Mouse (Mus musculus) MEL (cell line): ENCODE results near the gene Ski. TPM values are rescaled to one million over a fixed set of nuclear protein-coding genes. Genes with fewer than 3 reads are reported as not detected.

Experiments used
- DNase-seq: peaks from one replicate; pipeline ENCODE4 v3.0.0; 2011; ENCODE audit warnings: low read depth, low spot score
- H3K27ac ChIP-seq: 2 replicates; pipeline ENCODE4 v1.5.1; 2012; ENCODE audit warnings: low read depth, mild to moderate bottlenecking, control low read depth, low read length, moderate library complexity; ENCODE audit not compliant: control insufficient read depth
- H3K27me3 ChIP-seq, 2 experiments: fragments of 150-350 bp in 1 of 2; sonication (generic) in 1 of 2; 2 replicates each; pipeline ENCODE4 v1.6.1; 2012; ENCODE audit warnings: low read length in 2 of 2, mild to moderate bottlenecking in 2 of 2, improper control_type of control experiment in 1 of 2, moderate library complexity in 1 of 2; ENCODE audit not compliant: insufficient read depth in 2 of 2, control insufficient read depth in 1 of 2
- H3K36me3 ChIP-seq, 2 experiments: 2 replicates each; pipeline ENCODE4 v1.6.1; 2012 to 2014; ENCODE audit warnings: low read length in 2 of 2, improper control_type of control experiment in 1 of 2, inconsistent platforms in 1 of 2, mild to moderate bottlenecking in 1 of 2; ENCODE audit not compliant: insufficient read depth in 2 of 2, control insufficient read depth in 1 of 2
- H3K4me1 ChIP-seq, 2 experiments: fragments of 150-350 bp in 1 of 2; sonication (generic) in 1 of 2; 2 replicates each; pipeline ENCODE4 v1.6.1; 2012; ENCODE audit warnings: low read length in 2 of 2, improper control_type of control experiment in 1 of 2, mild to moderate bottlenecking in 1 of 2; ENCODE audit not compliant: insufficient read depth in 2 of 2, control insufficient read depth in 1 of 2
- H3K4me3 ChIP-seq, 2 experiments: fragments of 150-350 bp in 1 of 2; sonication (generic) in 1 of 2; 2 replicates each; pipeline ENCODE4 v1.5.1; 2012; ENCODE audit warnings: low read depth in 2 of 2, low read length in 2 of 2, mild to moderate bottlenecking in 2 of 2, moderate library complexity in 2 of 2, control low read depth in 1 of 2, improper control_type of control experiment in 1 of 2; ENCODE audit not compliant: control insufficient read depth in 1 of 2, insufficient read depth in 1 of 2
- H3K79me2 ChIP-seq: 2 replicates; pipeline ENCODE4 v1.6.1; 2012; ENCODE audit warnings: mild to moderate bottlenecking, low read length, moderate library complexity; ENCODE audit not compliant: control insufficient read depth, poor library complexity, insufficient read depth
- H3K9ac ChIP-seq: 2 replicates; pipeline ENCODE4 v1.6.1; 2012; ENCODE audit warnings: low read depth, mild to moderate bottlenecking, control low read depth, low read length, moderate library complexity; ENCODE audit not compliant: control insufficient read depth, poor library complexity, severe bottlenecking
- H3K9me3 ChIP-seq: fragments of 150-350 bp; sonication (generic); replicated peaks from 2 replicates; pipeline ENCODE4 v1.6.1; 2012; ENCODE audit warnings: mild to moderate bottlenecking, low read length, improper control_type of control experiment, moderate library complexity; ENCODE audit not compliant: insufficient read depth
- CHD2 ChIP-seq: IDR thresholded peaks from 2 replicates; pipeline ENCODE4 v1.6.1; 2011; ENCODE audit warnings: low read length, improper control_type of control experiment
- ETS1 ChIP-seq: IDR thresholded peaks from 2 replicates; pipeline ENCODE4 v1.6.1; 2012; ENCODE audit warnings: low read depth, mild to moderate bottlenecking, inconsistent platforms, low read length, improper control_type of control experiment, moderate library complexity
- GABPA ChIP-seq: IDR thresholded peaks from 2 replicates; pipeline ENCODE4 v1.6.1; 2012; ENCODE audit warnings: low read depth, mild to moderate bottlenecking, inconsistent platforms, low read length, improper control_type of control experiment, moderate library complexity
- GATA1 ChIP-seq: IDR thresholded peaks from 2 replicates; pipeline ENCODE4 v1.6.1; 2011; ENCODE audit warnings: low read depth, low read length, improper control_type of control experiment
- KAT2A ChIP-seq: conservative IDR thresholded peaks from 2 replicates; pipeline ENCODE4 v1.6.1; 2012; ENCODE audit warnings: low read depth, low read length, improper control_type of control experiment, inconsistent platforms
- MAFK ChIP-seq: IDR thresholded peaks from 2 replicates; pipeline ENCODE4 v1.6.1; 2011; ENCODE audit warnings: low read depth, mild to moderate bottlenecking, low read length, improper control_type of control experiment, borderline replicate concordance
- MAX ChIP-seq: IDR thresholded peaks from 2 replicates; pipeline ENCODE4 v1.6.1; 2011; ENCODE audit warnings: low read length, improper control_type of control experiment
- MAZ ChIP-seq: IDR thresholded peaks from 2 replicates; pipeline ENCODE4 v1.6.1; 2012; ENCODE audit warnings: low read depth, mild to moderate bottlenecking, inconsistent platforms, low read length, improper control_type of control experiment
- MXI1 ChIP-seq: IDR thresholded peaks from 2 replicates; pipeline ENCODE4 v1.6.1; 2011; ENCODE audit warnings: mild to moderate bottlenecking, low read depth, low read length, improper control_type of control experiment
- MYB ChIP-seq: IDR thresholded peaks from 2 replicates; pipeline ENCODE4 v1.6.1; 2011; ENCODE audit warnings: mild to moderate bottlenecking, low read depth, low read length, improper control_type of control experiment
- MYC ChIP-seq: IDR thresholded peaks from 2 replicates; pipeline ENCODE4 v1.6.1; 2011; ENCODE audit warnings: low read depth, mild to moderate bottlenecking, low read length, improper control_type of control experiment, moderate library complexity
- NRF1 ChIP-seq: IDR thresholded peaks from 2 replicates; pipeline ENCODE4 v1.6.1; 2014; ENCODE audit warnings: low read depth, mild to moderate bottlenecking, inconsistent platforms, low read length, improper control_type of control experiment, moderate library complexity; ENCODE audit not compliant: poor library complexity, insufficient read depth, severe bottlenecking
- POLR2AphosphoS2 ChIP-seq: IDR thresholded peaks from 2 replicates; pipeline ENCODE4 v1.6.1; 2011; ENCODE audit warnings: low read length, improper control_type of control experiment
- POLR2AphosphoS5 ChIP-seq: IDR thresholded peaks from 2 replicates; pipeline ENCODE4 v1.6.1; 2012; ENCODE audit warnings: low read depth, borderline replicate concordance, mild to moderate bottlenecking, inconsistent platforms, low read length, moderate library complexity, mixed read lengths
- RAD21 ChIP-seq: IDR thresholded peaks from 2 replicates; pipeline ENCODE4 v1.6.1; 2011; ENCODE audit warnings: mild to moderate bottlenecking, low read depth, low read length, improper control_type of control experiment
- SMC3 ChIP-seq: IDR thresholded peaks from 2 replicates; pipeline ENCODE4 v1.6.1; 2011; ENCODE audit warnings: low read depth, low read length, improper control_type of control experiment
- TAL1 ChIP-seq: IDR thresholded peaks from 2 replicates; pipeline ENCODE4 v1.6.1; 2012; ENCODE audit warnings: mild to moderate bottlenecking, inconsistent platforms, low read length, moderate library complexity, mixed read lengths
- TBP ChIP-seq: IDR thresholded peaks from 2 replicates; pipeline ENCODE4 v1.8.0; 2011; ENCODE audit warnings: low read depth, low read length, improper control_type of control experiment
- USF1 ChIP-seq: IDR thresholded peaks from 2 replicates; pipeline ENCODE4 v1.6.1; 2014; ENCODE audit warnings: low read depth, mild to moderate bottlenecking, inconsistent platforms, low read length, improper control_type of control experiment, moderate library complexity
- ZC3H11A ChIP-seq: IDR thresholded peaks from 2 replicates; pipeline ENCODE4 v1.6.1; 2012; ENCODE audit warnings: low read depth, mild to moderate bottlenecking, inconsistent platforms, low read length, improper control_type of control experiment
- ZKSCAN1 ChIP-seq: IDR thresholded peaks from 2 replicates; pipeline ENCODE4 v1.6.1; 2012; ENCODE audit warnings: low read depth, mild to moderate bottlenecking, inconsistent platforms, low read length, improper control_type of control experiment, moderate library complexity
- polyA plus RNA-seq, 2 experiments: library from polyadenylated mRNA; stranded (reverse) in 1 of 2; unstranded in 1 of 2; fragments of >175 nt in 1 of 2; fragments of >200 nt in 1 of 2; gene quantifications; 2 replicates each; pipeline versions ENCODE4 v1.2.1 to v1.2.4; 2012; ENCODE audit warnings: low replicate concordance in 2 of 2, low read depth in 1 of 2; ENCODE audit not compliant: insufficient read length in 2 of 2, insufficient read depth in 1 of 2, missing spikeins in 1 of 2
- total RNA-seq: library from RNA; depleted of rRNA; stranded (reverse); fragments of 300-350 nt; gene quantifications from 2 replicates; pipeline ENCODE4 v1.2.3, GENCODE M21; 2012

Ski gene
- total and polyA plus RNA-seq, 3 experiments = 6.9 to 16.1 TPM; not detected in 1

DNA sequence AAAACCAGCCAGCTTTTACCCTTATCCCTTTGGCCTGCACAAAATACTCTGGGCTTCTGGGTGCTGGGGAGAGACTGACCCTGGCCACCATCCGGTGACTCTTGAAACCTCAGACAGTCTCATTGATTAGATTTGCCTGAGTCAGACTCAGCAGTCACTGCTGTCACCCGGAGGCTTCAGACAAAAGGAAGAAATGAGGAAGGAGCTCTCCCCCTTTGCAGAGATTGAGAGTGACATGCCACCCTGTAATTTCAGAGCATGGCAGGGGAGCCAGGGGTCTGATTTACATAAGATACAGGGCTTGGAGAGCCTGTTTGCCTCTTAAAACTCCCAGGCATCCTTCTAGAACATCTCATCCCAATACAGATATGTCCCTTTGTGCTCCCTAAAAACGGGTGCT lies 89.2 kb downstream of the Ski start:
- H3K4me3 ChIP-seq = no peak overlapping the region
- H3K9ac ChIP-seq = no peak overlapping the region
- no peaks in the 10 kb centered on the region for H3K4me1 ChIP-seq
- no peak overlapping the region for H3K27ac ChIP-seq
- H3K9me3 ChIP-seq = no peaks in the 10 kb centered on the region
- H3K79me2 ChIP-seq = no peaks in the 10 kb centered on the region
- no peaks in the 10 kb centered on the region for H3K36me3 ChIP-seq
- DNase-seq = no peak
- no peak for TF ChIP-seq RAD21
- no peak for TF ChIP-seq USF1
- TF ChIP-seq TAL1 = no peak
- no peak for TF ChIP-seq TBP
- no peak for TF ChIP-seq MYB
- TF ChIP-seq MAX = no peak
- TF ChIP-seq ZC3H11A = no peak
- TF ChIP-seq SMC3 = no peak
- no peak for TF ChIP-seq NRF1
- TF ChIP-seq GABPA = no peak
- H3K27me3 ChIP-seq = no peaks in the 10 kb centered on the region

GRCm38 (mm10) chr4:155130616-155131015 lies 91.8 kb downstream of the Ski start:
- Histone ChIP-seq H3K79me2 (no peaks in the 10 kb centered on the region), H3K9me3 (no peaks in the 10 kb centered on the region), H3K27ac (no peak overlapping the region), H3K4me1 (no peaks in the 10 kb centered on the region), H3K36me3 (no peaks in the 10 kb centered on the region), H3K27me3 (no peaks in the 10 kb centered on the region), H3K4me3 (no peak overlapping the region), H3K9ac (no peak overlapping the region)
- no peak for TF ChIP-seq MYC
- TF ChIP-seq MAZ = no peak
- no peak for TF ChIP-seq ZKSCAN1
- TF ChIP-seq MXI1 = no peak
- no peak for TF ChIP-seq ETS1
- no peak for TF ChIP-seq POLR2AphosphoS2
- TF ChIP-seq POLR2AphosphoS5 = no peak
- no peak for TF ChIP-seq GABPA
- no peak for TF ChIP-seq USF1
- TF ChIP-seq MAFK = no peak
- TF ChIP-seq ZC3H11A = no peak
- TF ChIP-seq GATA1 = no peak
- no peak for TF ChIP-seq TBP
- no peak for TF ChIP-seq CHD2
- no peak for TF ChIP-seq KAT2A
- DNase-seq = no peak
